Mouse (Mus musculus) liver, embryonic 14.5 days (tissue): ENCODE measurements around the gene Hivep2. TPM values are rescaled to one million over a fixed set of nuclear protein-coding genes. Genes with fewer than 3 reads are reported as not detected.

Source experiments
- ATAC-seq: fragments of 200-750 bp; cut with Nextera tagmentation; 2 replicates; pipeline ENCODE4 v1.8.0; 2017; ENCODE audit warnings: moderate number of reproducible peaks, mild to moderate bottlenecking, moderate library complexity; ENCODE audit not compliant: insufficient read depth
- DNase-seq, 3 experiments: peaks; one replicate each; pipeline ENCODE4 v3.0.0-alpha.2; 2012 to 2013; ENCODE audit warnings: low read depth in 3 of 3, low spot score in 3 of 3
- H3K27ac ChIP-seq: fragments of 300-500 bp; sonication (generic); 2 replicates; pipeline ENCODE4 v1.5.1; 2014; ENCODE audit warnings: moderate library complexity, mild to moderate bottlenecking, control low read depth, inconsistent platforms
- H3K27me3 ChIP-seq: fragments of 300-500 bp; sonication (generic); 2 replicates; pipeline ENCODE4 v1.6.1; 2014; ENCODE audit warnings: mild to moderate bottlenecking, low read length, moderate library complexity; ENCODE audit not compliant: control insufficient read depth, insufficient read depth
- H3K36me3 ChIP-seq: fragments of 300-500 bp; sonication (generic); replicated peaks from 2 replicates; pipeline ENCODE4 v1.6.1; 2014; ENCODE audit warnings: low read depth; ENCODE audit not compliant: control insufficient read depth, insufficient read depth
- H3K4me1 ChIP-seq, 2 experiments: fragments of 200-500 bp in 1 of 2; fragments of 300-500 bp in 1 of 2; sonication (generic) in 1 of 2; replicated peaks; 2 replicates each; pipeline ENCODE4 v1.6.1; 2012 to 2014; ENCODE audit warnings: antibody characterized with exemption in 1 of 2, inconsistent platforms in 1 of 2, low read length in 1 of 2; ENCODE audit not compliant: control insufficient read depth in 2 of 2, insufficient read depth in 2 of 2
- H3K4me2 ChIP-seq: fragments of 300-500 bp; sonication (generic); 2 replicates; pipeline ENCODE4 v1.6.1; 2014; ENCODE audit warnings: low read depth, mild to moderate bottlenecking, control low read depth, moderate library complexity
- H3K4me3 ChIP-seq, 2 experiments: fragments of 200-500 bp in 1 of 2; fragments of 300-500 bp in 1 of 2; sonication (generic) in 1 of 2; 2 replicates each; pipeline ENCODE4 v1.5.1; 2012 to 2014; ENCODE audit warnings: low read depth in 2 of 2, low read length in 2 of 2, mild to moderate bottlenecking in 2 of 2, control low read depth in 1 of 2, inconsistent platforms in 1 of 2, moderate library complexity in 1 of 2; ENCODE audit not compliant: insufficient read depth in 1 of 2
- H3K9ac ChIP-seq: fragments of 300-500 bp; sonication (generic); replicated peaks from 2 replicates; pipeline ENCODE4 v1.6.1; 2014; ENCODE audit warnings: mild to moderate bottlenecking, control low read depth, moderate library complexity
- H3K9me3 ChIP-seq: fragments of 300-500 bp; sonication (generic); 2 replicates; pipeline ENCODE4 v1.6.1; 2016; ENCODE audit warnings: low read length, mixed read lengths; ENCODE audit not compliant: control insufficient read depth
- CTCF ChIP-seq: IDR thresholded peaks from 2 replicates; pipeline ENCODE4 v1.5.1; 2016; ENCODE audit warnings: antibody characterized with exemption, low read depth, control low read depth
- EP300 ChIP-seq: IDR thresholded peaks from 2 replicates; pipeline ENCODE4 v1.6.1; 2016; ENCODE audit warnings: antibody characterized with exemption, low read depth
- WGBS: fragments of 180-500 bp; shearing (Covaris S2); extraction: QIAGEN DNeasy Blood & Tissue Kit; methylation state at CpG from one replicate; pipeline ENCODE4 v1.1.7; 2014; ENCODE audit not compliant: insufficient replicate concordance; 5-methylcytosine and 5-hydroxymethylcytosine counted together
- polyA plus RNA-seq, 2 experiments: library from polyadenylated mRNA; depleted of rRNA in 1 of 2; stranded (reverse) in 1 of 2; unstranded in 1 of 2; fragments of >200 nt; fragmentation: Nextera tagmentation in 1 of 2; extraction: Ambion mirVana in 1 of 2; gene quantifications; 2 replicates each; pipeline versions ENCODE4 v1.2.1 to v1.2.3; 2012 to 2014

Gene Hivep2
- polyA plus RNA-seq, 2 experiments: 0.32 to 0.33 TPM

GRCm38 (mm10) chr10:14168869-14169566 lies 203.1 kb downstream of the Hivep2 start:
- DNase-seq: no peak
- no peak overlapping the region for H3K9ac ChIP-seq
- H3K27me3 ChIP-seq: no peaks in the 10 kb centered on the region
- no peak overlapping the region for H3K4me2 ChIP-seq
- no peaks in the 10 kb centered on the region for H3K9me3 ChIP-seq
- H3K4me3 ChIP-seq: no peak overlapping the region
- H3K27ac ChIP-seq: no peak overlapping the region
- H3K36me3 ChIP-seq: no peaks in the 10 kb centered on the region
- 48% methylated on average over 5 of the region's 5 CpGs for WGBS
- no peak for ATAC-seq
- no peaks in the 10 kb centered on the region; a peak in 1 of 4 replicates for H3K4me1 ChIP-seq
- TF ChIP-seq EP300: no peak
- TF ChIP-seq CTCF: no peak

GRCm38 (mm10) chr10:14174124-14174523 lies 208.2 kb downstream of the Hivep2 start:
- no peak overlapping the region for H3K27ac ChIP-seq
- no peak for DNase-seq

GRCm38 (mm10) chr10:14179424-14180339 lies 213.8 kb downstream of the Hivep2 start:
- Histone ChIP-seq H3K36me3 (no peaks in the 10 kb centered on the region), H3K27me3 (no peaks in the 10 kb centered on the region), H3K27ac (no peak overlapping the region), H3K4me3 (no peak overlapping the region), H3K4me2 (no peak overlapping the region), H3K4me1 (no peaks in the 10 kb centered on the region), H3K9ac (no peak overlapping the region), H3K9me3 (no peaks in the 10 kb centered on the region)
- WGBS: 60% methylated on average over 19 of the region's 19 CpGs
- no peak for ATAC-seq
- TF ChIP-seq EP300: no peak
- DNase-seq: no peak

More at GRCm38 (mm10) chr10:14174124-14174523, 208.2 kb downstream of the Hivep2 start:
- no peak overlapping the region for H3K9ac ChIP-seq
- no peaks in the 10 kb centered on the region for H3K36me3 ChIP-seq
- no peaks in the 10 kb centered on the region for H3K27me3 ChIP-seq
- no peak for ATAC-seq
- no peaks in the 10 kb centered on the region for H3K4me1 ChIP-seq
- no peak overlapping the region for H3K4me2 ChIP-seq
- H3K4me3 ChIP-seq: no peak overlapping the region
- TF ChIP-seq EP300 (no peak), CTCF (no peak)
- WGBS: 7% methylated on average over 4 of the region's 4 CpGs
- no peaks in the 10 kb centered on the region for H3K9me3 ChIP-seq

GRCm38 (mm10) chr10:14186352-14186976 lies 220.6 kb downstream of the Hivep2 start:
- DNase-seq (no peak), ATAC-seq (no peak)
- Histone ChIP-seq H3K36me3 (no peaks in the 10 kb centered on the region), H3K9ac (no peak overlapping the region), H3K27ac (no peak overlapping the region), H3K4me3 (no peak overlapping the region), H3K9me3 (no peaks in the 10 kb centered on the region), H3K4me2 (no peak overlapping the region), H3K4me1 (no peaks in the 10 kb centered on the region), H3K27me3 (no peaks in the 10 kb centered on the region)
- no peak for TF ChIP-seq EP300
- TF ChIP-seq CTCF: no peak
- 17% methylated on average over 11 of the region's 11 CpGs for WGBS

GRCm38 (mm10) chr10:14189050-14189449 lies 223.2 kb downstream of the Hivep2 start:
- WGBS: 24% methylated on average over 4 of the region's 4 CpGs
- Histone ChIP-seq H3K4me3 (no peak overlapping the region), H3K27me3 (no peaks in the 10 kb centered on the region), H3K4me2 (no peak overlapping the region), H3K27ac (no peak overlapping the region), H3K9ac (no peak overlapping the region), H3K36me3 (no peaks in the 10 kb centered on the region), H3K9me3 (no peaks in the 10 kb centered on the region), H3K4me1 (no peaks in the 10 kb centered on the region)
- ATAC-seq (no peak), DNase-seq (no peak)
- TF ChIP-seq CTCF: no peak
- no peak for TF ChIP-seq EP300
